Mouse (Mus musculus) layer of hippocampus, postnatal 14 days (tissue): ENCODE results near the gene Olfr1369-ps1. TPM values are rescaled to one million over a fixed set of nuclear protein-coding genes. Genes with fewer than 3 reads are reported as not detected.
A peak's percentile ranks its signal among the peaks of the same experiment; 100 is the strongest.

ENCODE experiments used
- DNase-seq, 2 experiments: peaks; one replicate each; pipeline ENCODE4 v3.0.0; 2021 to 2022; ENCODE audit warnings: low spot score in 2 of 2, mixed read lengths in 1 of 2
- total RNA-seq, 2 experiments: library from RNA; stranded (reverse); gene quantifications; 2 replicates each; pipeline ENCODE4 v1.2.3; 2021

The Olfr1369-ps1 gene
- total RNA-seq, 2 experiments from 2014 or later, result not detected

DNA sequence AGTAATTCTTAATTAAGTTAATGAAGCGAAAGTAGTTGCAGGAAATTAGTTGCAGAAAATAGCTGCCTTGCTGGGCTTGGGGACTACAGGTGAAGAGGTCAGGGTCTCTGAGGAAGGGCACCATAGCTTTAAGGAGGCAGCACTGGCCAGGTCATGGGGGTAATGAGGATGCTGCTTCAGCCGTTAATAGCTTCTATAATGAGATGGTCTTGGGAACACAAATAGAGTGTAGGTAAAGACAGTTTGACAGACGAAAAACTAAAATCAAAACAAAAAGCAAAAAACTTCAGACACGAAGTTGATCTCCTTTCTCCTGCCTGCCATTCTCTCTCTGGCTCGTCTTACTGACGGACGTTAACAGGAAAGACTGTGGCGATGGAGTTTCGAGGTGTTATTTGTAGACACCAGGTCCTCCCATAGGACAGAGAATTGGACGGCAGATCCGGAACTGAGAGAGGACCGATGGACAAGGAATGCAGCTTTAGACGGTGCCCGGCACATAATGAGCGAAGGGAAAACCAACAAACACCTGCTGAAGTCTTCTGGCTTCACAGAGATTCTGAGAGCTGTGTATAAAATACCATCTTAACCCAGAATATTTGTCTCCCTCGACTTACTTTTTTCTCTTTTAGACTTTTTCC is 57.2 kb downstream of the Olfr1369-ps1 start:
- DNase-seq, result peak; percentile 23 to 44

Other genes with a start within 250 kb of the Olfr1369-ps1 start
- gene Olfr1370, start 36.5 kb upstream of the Olfr1369-ps1 start, total RNA-seq, result not detected
- gene Olfr263, start 18.2 kb downstream of the Olfr1369-ps1 start, total RNA-seq, result not detected
- not detected for gene Olfr1368, start 34.4 kb downstream of the Olfr1369-ps1 start, total RNA-seq
- 10 to 100 TPM; 35.5 to 40.3 TPM for gene Trim27, start 68.0 kb downstream of the Olfr1369-ps1 start, total RNA-seq
- not detected for gene Gpx5, start 181.2 kb downstream of the Olfr1369-ps1 start, total RNA-seq
- gene Gpx6, start 200.6 kb downstream of the Olfr1369-ps1 start, total RNA-seq, result not detected
- not detected for gene Olfr1367, start 235.4 kb downstream of the Olfr1369-ps1 start, total RNA-seq